Mouse (Mus musculus) cerebellum, postnatal 14 days (tissue): ENCODE results near the gene Hscb.
A peak's percentile ranks its signal among the peaks of the same experiment; 100 is the strongest.

ENCODE experiments used
- DNase-seq, 2 experiments: peaks; one replicate each; pipeline ENCODE4 v3.0.0; 2021; ENCODE audit warnings: mixed read lengths in 2 of 2

The Hscb gene

GRCm38 (mm10) chr5:110779998-110780760, 59.4 kb downstream of the Hscb start, which contains the start of gene Pus1:
Pus1 (minus strand) TSS chr5:110780659.
- DNase-seq: peak; percentile 91 to 94

- DNase-seq: peak in 1 of 2 experiments; percentile 49
These were observed 60.1 kb downstream of the Hscb start for GRCm38 (mm10) chr5:110779276-110779997.
